Mouse (Mus musculus) forebrain, embryonic 11.5 days (tissue): Measurements from ENCODE around the gene Pnkp. TPM values are rescaled to one million over a fixed set of nuclear protein-coding genes. Genes with fewer than 3 reads are reported as not detected.

Experiments
- ATAC-seq: fragments of 200-750 bp; cut with Nextera tagmentation; replicated peaks from 2 replicates; pipeline ENCODE4 v1.8.0; 2017; ENCODE audit warnings: moderate TSS enrichment; ENCODE audit not compliant: low FRiP score
- DNase-seq: peaks from one replicate; pipeline ENCODE4 v3.0.0-alpha.2; 2017; ENCODE audit warnings: low spot score
- H3K27ac ChIP-seq: fragments of 300-500 bp; sonication (generic); 2 replicates; pipeline ENCODE4 v1.5.1; 2014; ENCODE audit warnings: low read depth, low read length
- H3K27me3 ChIP-seq: fragments of 300-500 bp; sonication (generic); 2 replicates; pipeline ENCODE4 v1.6.1; 2014; ENCODE audit warnings: mild to moderate bottlenecking, low read length, mixed read lengths; ENCODE audit not compliant: control insufficient read depth, insufficient read depth
- H3K36me3 ChIP-seq: fragments of 300-500 bp; sonication (generic); 2 replicates; pipeline ENCODE4 v1.6.1; 2014; ENCODE audit warnings: mild to moderate bottlenecking, low read length, moderate library complexity, mixed read lengths; ENCODE audit not compliant: control insufficient read depth, insufficient read depth
- H3K4me1 ChIP-seq: fragments of 300-500 bp; sonication (generic); replicated peaks from 2 replicates; pipeline ENCODE4 v1.6.1; 2014; ENCODE audit warnings: low read length, mixed read lengths; ENCODE audit not compliant: control insufficient read depth, insufficient read depth
- H3K4me2 ChIP-seq: fragments of 300-500 bp; sonication (generic); 2 replicates; pipeline ENCODE4 v1.6.1; 2014; ENCODE audit warnings: low read depth, mild to moderate bottlenecking, low read length, moderate library complexity, mixed read lengths; ENCODE audit not compliant: severe bottlenecking
- H3K4me3 ChIP-seq: fragments of 300-500 bp; sonication (generic); 2 replicates; pipeline ENCODE4 v1.5.1; 2014; ENCODE audit warnings: low read depth, low read length
- H3K9ac ChIP-seq: fragments of 300-500 bp; sonication (generic); 2 replicates; pipeline ENCODE4 v1.6.1; 2014; ENCODE audit warnings: low read length
- H3K9me3 ChIP-seq: fragments of 300-500 bp; sonication (generic); 2 replicates; pipeline ENCODE4 v1.6.1; 2016; ENCODE audit warnings: low read length, mixed read lengths; ENCODE audit not compliant: control insufficient read depth
- WGBS: fragments of 180-500 bp; shearing (Covaris S2); extraction: QIAGEN DNeasy Blood & Tissue Kit; methylation state at CpG from one replicate; pipeline ENCODE4 v1.1.7; 2014; 5-methylcytosine and 5-hydroxymethylcytosine counted together
- polyA plus RNA-seq: library from polyadenylated mRNA; unstranded; fragments of >200 nt; fragmentation: Nextera tagmentation; extraction: Ambion mirVana; gene quantifications from 2 replicates; pipeline ENCODE4 v1.2.1, GENCODE M21; 2014

The Pnkp gene
- polyA plus RNA-seq, 1 experiment from 2014 or later: 32.1 TPM

- ATAC-seq (no peak), DNase-seq (no peak)
- Histone ChIP-seq H3K27ac (no peak overlapping the region), H3K4me1 (peaks cover 9% of the 10 kb centered on the region; the same call in 1 of the 2 replicates), H3K36me3 (peaks cover 3% of the 10 kb centered on the region; the same call in 1 of the 2 replicates), H3K4me2 (no peak overlapping the region), H3K9ac (no peak overlapping the region), H3K9me3 (no peaks in the 10 kb centered on the region), H3K4me3 (no peak overlapping the region), H3K27me3 (no peaks in the 10 kb centered on the region)
- WGBS: 94% methylated on average over 7 of the region's 7 CpGs
These were observed 10.1 kb upstream of the Pnkp start for GRCm38 (mm10) chr7:44846804-44847203.

- ATAC-seq (no peak), DNase-seq (no peak)
- Histone ChIP-seq H3K9ac (peak overlapping the region; percentile 10; the same call in 1 of the 2 replicates), H3K4me3 (peak overlapping the region; percentile 63), H3K9me3 (no peaks in the 10 kb centered on the region), H3K27me3 (no peaks in the 10 kb centered on the region), H3K27ac (no peak overlapping the region), H3K36me3 (peaks cover 3% of the 10 kb centered on the region; the same call in 1 of the 2 replicates), H3K4me1 (peaks cover 9% of the 10 kb centered on the region; the same call in 1 of the 2 replicates), H3K4me2 (peak overlapping the region; percentile 70)
- WGBS: 82% methylated on average over 5 of the region's 5 CpGs
These were observed 9.2 kb upstream of the Pnkp start for GRCm38 (mm10) chr7:44847772-44848171.

GRCm38 (mm10) chr7:44848561-44849415 is 8.2 kb upstream of the Pnkp start, which contains the start of the genes Akt1s1 and Tbc1d17:
Akt1s1 (plus strand) TSS chr7:44848991.
Tbc1d17 (minus strand) TSS chr7:44849079.
- ATAC-seq: peak; percentile 85
- H3K36me3 ChIP-seq: peaks cover 3% of the 10 kb centered on the region; the same call in 1 of the 2 replicates
- peak within 1 kb of the TSS; percentile 94 for H3K27ac ChIP-seq

GRCm38 (mm10) chr7:44849416-44850111 is 7.4 kb upstream of the Pnkp start:
- Histone ChIP-seq H3K27me3 (no peaks in the 10 kb centered on the region), H3K4me3 (peak overlapping the region; percentile 63), H3K9me3 (no peaks in the 10 kb centered on the region), H3K9ac (peak overlapping the region; percentile 72), H3K4me2 (peak overlapping the region; percentile 70), H3K27ac (peak overlapping the region; percentile 94), H3K36me3 (peaks cover 3% of the 10 kb centered on the region; the same call in 1 of the 2 replicates), H3K4me1 (peaks cover 18% of the 10 kb centered on the region)
- peak; percentile 93 for DNase-seq
- peak; percentile 75 for ATAC-seq
- WGBS: under 1% methylated on average over 41 of the region's 41 CpGs

More at GRCm38 (mm10) chr7:44848561-44849415, 8.2 kb upstream of the Pnkp start, which contains the start of the genes Akt1s1 and Tbc1d17:
- Histone ChIP-seq H3K4me1 (peaks cover 13% of the 10 kb centered on the region), H3K9ac (peak within 1 kb of the TSS; percentile 72), H3K4me2 (peak within 1 kb of the TSS; percentile 70), H3K9me3 (no peaks in the 10 kb centered on the region), H3K27me3 (no peaks in the 10 kb centered on the region), H3K4me3 (peak within 1 kb of the TSS; percentile 63)
- under 1% methylated on average over 54 of the region's 54 CpGs for WGBS
- DNase-seq: peak; percentile 96

GRCm38 (mm10) chr7:44850146-44850545 is 6.8 kb upstream of the Pnkp start:
- Histone ChIP-seq H3K36me3 (peaks cover 3% of the 10 kb centered on the region; the same call in 1 of the 2 replicates), H3K4me2 (peak overlapping the region; percentile 70), H3K27ac (peak overlapping the region; percentile 94), H3K4me3 (peak overlapping the region; percentile 63), H3K9me3 (no peaks in the 10 kb centered on the region), H3K27me3 (no peaks in the 10 kb centered on the region), H3K9ac (peak overlapping the region; percentile 72), H3K4me1 (peaks cover 22% of the 10 kb centered on the region)
- ATAC-seq (peak; percentile 41), DNase-seq (peak; percentile 92)
- under 1% methylated on average over 33 of the region's 33 CpGs for whole genome bisulfite sequencing

GRCm38 (mm10) chr7:44850789-44851624 is 5.9 kb upstream of the Pnkp start:
- no peaks in the 10 kb centered on the region for H3K27me3 ChIP-seq
- no peak for DNase-seq
- H3K9ac ChIP-seq: peak overlapping the region; percentile 72
- H3K27ac ChIP-seq: peak overlapping the region; percentile 94; the same call in 1 of the 2 replicates
- H3K4me2 ChIP-seq: peak overlapping the region; percentile 70
- peak overlapping the region; percentile 63 for H3K4me3 ChIP-seq
- H3K9me3 ChIP-seq: no peaks in the 10 kb centered on the region
- no peak for ATAC-seq
- peaks cover under 1% of the 10 kb centered on the region; the same call in 1 of the 2 replicates for H3K36me3 ChIP-seq
- peaks cover 23% of the 10 kb centered on the region for H3K4me1 ChIP-seq
- WGBS: 78% methylated on average over 8 of the region's 8 CpGs

GRCm38 (mm10) chr7:44851625-44852234 is 5.2 kb upstream of the Pnkp start:
- ATAC-seq (no peak), DNase-seq (no peak)
- Histone ChIP-seq H3K4me3 (no peak overlapping the region), H3K4me1 (peaks cover 25% of the 10 kb centered on the region), H3K36me3 (no peaks in the 10 kb centered on the region), H3K9ac (no peak overlapping the region), H3K27me3 (no peaks in the 10 kb centered on the region), H3K4me2 (no peak overlapping the region), H3K27ac (no peak overlapping the region), H3K9me3 (no peaks in the 10 kb centered on the region)
- WGBS: 90% methylated on average over 12 of the region's 12 CpGs
